Mouse (Mus musculus): ENCODE measurements around the gene 1700020L24Rik. TPM values are rescaled to one million over a fixed set of nuclear protein-coding genes. Genes with fewer than 3 reads are reported as not detected.

Gene 1700020L24Rik
- polyA plus RNA-seq, 1 experiment = 1.5 TPM

DNA sequence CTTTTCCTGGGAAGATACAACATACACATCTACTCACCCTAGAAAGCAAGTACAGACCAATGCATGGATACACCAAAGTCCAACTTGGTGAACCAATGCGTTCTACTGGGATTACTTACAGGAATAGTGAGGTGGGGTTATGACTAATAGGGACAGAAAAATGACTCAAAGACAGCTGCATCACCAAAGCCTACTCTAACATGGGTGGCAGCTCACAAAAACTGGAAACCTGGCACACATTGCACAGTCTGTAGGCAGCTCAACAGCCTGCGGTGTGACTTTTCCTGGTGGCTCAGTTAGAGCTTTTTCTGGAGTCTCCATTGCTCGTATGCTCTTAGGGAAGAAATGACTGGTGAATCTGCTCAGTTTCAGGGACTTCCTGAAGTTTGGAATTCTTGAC, 31.3 kb downstream of the 1700020L24Rik start:
- H3K36me3 ChIP-seq (ENCODE audit: control insufficient read depth, insufficient read depth) = no peaks in the 10 kb centered on the region
- no peak overlapping the region for H3K4me3 ChIP-seq (ENCODE audit: insufficient read depth, poor library complexity, severe bottlenecking)
- TF ChIP-seq USF1 (IDR thresholded peaks at IDR 0.05; ENCODE audit: low read depth) = no peak
- no peak for TF ChIP-seq CTCF (IDR thresholded peaks at IDR 0.05; ENCODE audit: control insufficient read depth, insufficient read depth, insufficient read length)
- peak; percentile 75 for TF ChIP-seq MYOD1 (IDR thresholded peaks at IDR 0.05; ENCODE audit: control insufficient read depth, insufficient read length, low read depth)
- no peak for TF ChIP-seq MYOG (IDR thresholded peaks at IDR 0.05; ENCODE audit: control insufficient read depth, extremely low read depth, insufficient read length)
- TF ChIP-seq MAX (IDR thresholded peaks at IDR 0.05) = no peak
- peaks cover 4% of the 10 kb centered on the region for H3K79me3 ChIP-seq (ENCODE audit: low read depth)
- no peaks in the 10 kb centered on the region for H3K27me3 ChIP-seq (ENCODE audit: control insufficient read depth, insufficient read depth, insufficient read length)
- H3ac ChIP-seq (ENCODE audit: control insufficient read depth, insufficient read length, low read depth) = no peak overlapping the region
- H3K79me2 ChIP-seq (ENCODE audit: control insufficient read depth, insufficient read depth) = peaks cover 10% of the 10 kb centered on the region

DNA sequence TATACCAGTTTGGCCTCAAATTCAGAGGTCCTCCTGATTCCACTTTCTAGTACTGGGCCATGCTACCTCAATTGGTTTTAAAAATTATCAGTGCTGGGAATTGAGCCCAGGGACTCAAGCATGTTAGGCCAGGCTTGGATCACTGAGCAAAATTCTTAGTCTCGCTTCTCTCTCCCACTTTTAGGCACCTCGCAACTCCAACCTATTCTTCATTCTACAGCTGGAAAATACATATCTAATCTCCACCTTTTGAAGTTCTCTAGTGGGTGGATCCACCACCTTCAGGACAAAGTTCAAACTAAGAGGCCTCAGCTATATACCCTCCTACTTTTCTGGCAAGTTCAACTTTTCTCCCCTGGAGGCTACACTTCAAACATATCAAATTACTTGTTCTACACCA, 34.3 kb downstream of the 1700020L24Rik start:
- H3ac ChIP-seq (ENCODE audit: control insufficient read depth, insufficient read length, low read depth) = no peak overlapping the region
- H3K4me3 ChIP-seq (ENCODE audit: insufficient read depth, poor library complexity, severe bottlenecking) = no peak overlapping the region
- peaks cover 26% of the 10 kb centered on the region for H3K36me3 ChIP-seq (ENCODE audit: control insufficient read depth, insufficient read depth)
- H3K79me2 ChIP-seq (ENCODE audit: control insufficient read depth, insufficient read depth) = peaks cover 40% of the 10 kb centered on the region
- no peak for TF ChIP-seq MYOG (IDR thresholded peaks at IDR 0.05; ENCODE audit: control insufficient read depth, extremely low read depth, insufficient read length)
- no peak for TF ChIP-seq MYOD1 (IDR thresholded peaks at IDR 0.05; ENCODE audit: control insufficient read depth, insufficient read length, low read depth)
- no peak for TF ChIP-seq CEBPB (IDR thresholded peaks at IDR 0.05; ENCODE audit: low read depth)
- TF ChIP-seq CTCF (IDR thresholded peaks at IDR 0.05; ENCODE audit: control insufficient read depth, insufficient read depth, insufficient read length) = no peak
- TF ChIP-seq USF1 (IDR thresholded peaks at IDR 0.05; ENCODE audit: low read depth) = no peak
- TF ChIP-seq FOSL1 (IDR thresholded peaks at IDR 0.05; ENCODE audit: insufficient read depth, low read length, poor library complexity, severe bottlenecking) = no peak
- TF ChIP-seq MAX (IDR thresholded peaks at IDR 0.05) = no peak
- no peaks in the 10 kb centered on the region for H3K27me3 ChIP-seq (ENCODE audit: control insufficient read depth, insufficient read depth, insufficient read length)
- peaks cover 34% of the 10 kb centered on the region for H3K79me3 ChIP-seq (ENCODE audit: low read depth)

DNA sequence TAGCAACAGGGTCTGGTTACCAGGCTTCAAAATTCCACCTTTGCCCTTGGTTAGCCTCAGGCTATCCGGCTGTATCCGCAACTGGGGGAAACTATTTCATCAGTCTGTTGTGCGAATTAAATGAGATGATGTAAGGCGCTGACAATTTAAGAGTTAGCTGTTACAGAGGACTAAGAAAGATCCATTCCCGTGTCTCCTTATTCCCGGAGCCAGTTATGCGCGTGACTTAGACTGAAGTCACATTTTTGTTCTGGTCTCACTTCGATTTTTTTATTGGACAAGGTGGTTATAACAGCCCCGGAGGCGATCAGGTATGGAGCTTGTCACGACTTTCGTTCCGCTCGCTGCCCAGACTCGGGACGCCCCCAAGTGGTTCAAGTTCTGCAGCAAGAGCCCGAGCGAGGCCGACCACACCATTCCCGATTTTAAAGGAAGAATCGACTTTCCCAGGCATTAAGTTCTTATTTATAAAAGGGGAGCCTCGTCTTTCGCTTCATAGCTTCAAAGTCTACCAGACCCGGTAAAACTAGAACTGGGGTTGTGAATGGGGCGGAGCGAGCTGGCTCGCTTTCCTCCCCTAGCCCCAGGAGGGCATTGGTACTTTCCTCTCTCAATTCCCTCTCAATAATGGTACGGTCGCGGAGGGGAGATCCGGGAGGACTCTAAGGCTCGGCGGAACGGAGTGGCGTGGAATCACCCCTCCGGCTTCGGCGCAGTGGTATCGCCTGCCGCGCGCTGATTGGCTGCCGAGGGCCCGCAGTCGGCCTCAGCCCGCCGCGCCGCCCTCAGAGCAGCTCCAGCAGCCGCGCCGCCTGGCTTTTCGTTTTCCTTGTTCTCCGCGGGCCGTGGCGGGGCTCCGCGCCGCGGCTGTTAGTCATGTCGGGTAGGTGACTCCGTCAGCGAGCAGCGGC, 35.1 kb downstream of the 1700020L24Rik start, which contains the start of gene Taf15:
Gene Taf15 (plus strand): TSS at position 763 of the 911 bp plus-strand sequence.
- Histone ChIP-seq H3K36me3 (ENCODE audit: control insufficient read depth, insufficient read depth) (peaks cover 34% of the 10 kb centered on the region), H3K79me3 (ENCODE audit: low read depth) (peaks cover 42% of the 10 kb centered on the region), H3K4me3 (ENCODE audit: insufficient read depth, poor library complexity, severe bottlenecking) (peak within 1 kb of the TSS; percentile 95), H3K27me3 (ENCODE audit: control insufficient read depth, insufficient read depth, insufficient read length) (no peaks in the 10 kb centered on the region), H3ac (ENCODE audit: control insufficient read depth, insufficient read length, low read depth) (peak within 1 kb of the TSS; percentile 96), H3K79me2 (ENCODE audit: control insufficient read depth, insufficient read depth) (peaks cover 48% of the 10 kb centered on the region)
- TF ChIP-seq MYOD1 (IDR thresholded peaks at IDR 0.05; ENCODE audit: control insufficient read depth, insufficient read length, low read depth) (no peak), MYOG (IDR thresholded peaks at IDR 0.05; ENCODE audit: control insufficient read depth, extremely low read depth, insufficient read length) (no peak), USF1 (IDR thresholded peaks at IDR 0.05; ENCODE audit: low read depth) (no peak), CTCF (IDR thresholded peaks at IDR 0.05; ENCODE audit: control insufficient read depth, insufficient read depth, insufficient read length) (peak; percentile 62), FOSL1 (IDR thresholded peaks at IDR 0.05; ENCODE audit: insufficient read depth, low read length, poor library complexity, severe bottlenecking) (no peak), MAX (IDR thresholded peaks at IDR 0.05) (peak; percentile 91), CEBPB (IDR thresholded peaks at IDR 0.05; ENCODE audit: low read depth) (peak; percentile 46)

DNA sequence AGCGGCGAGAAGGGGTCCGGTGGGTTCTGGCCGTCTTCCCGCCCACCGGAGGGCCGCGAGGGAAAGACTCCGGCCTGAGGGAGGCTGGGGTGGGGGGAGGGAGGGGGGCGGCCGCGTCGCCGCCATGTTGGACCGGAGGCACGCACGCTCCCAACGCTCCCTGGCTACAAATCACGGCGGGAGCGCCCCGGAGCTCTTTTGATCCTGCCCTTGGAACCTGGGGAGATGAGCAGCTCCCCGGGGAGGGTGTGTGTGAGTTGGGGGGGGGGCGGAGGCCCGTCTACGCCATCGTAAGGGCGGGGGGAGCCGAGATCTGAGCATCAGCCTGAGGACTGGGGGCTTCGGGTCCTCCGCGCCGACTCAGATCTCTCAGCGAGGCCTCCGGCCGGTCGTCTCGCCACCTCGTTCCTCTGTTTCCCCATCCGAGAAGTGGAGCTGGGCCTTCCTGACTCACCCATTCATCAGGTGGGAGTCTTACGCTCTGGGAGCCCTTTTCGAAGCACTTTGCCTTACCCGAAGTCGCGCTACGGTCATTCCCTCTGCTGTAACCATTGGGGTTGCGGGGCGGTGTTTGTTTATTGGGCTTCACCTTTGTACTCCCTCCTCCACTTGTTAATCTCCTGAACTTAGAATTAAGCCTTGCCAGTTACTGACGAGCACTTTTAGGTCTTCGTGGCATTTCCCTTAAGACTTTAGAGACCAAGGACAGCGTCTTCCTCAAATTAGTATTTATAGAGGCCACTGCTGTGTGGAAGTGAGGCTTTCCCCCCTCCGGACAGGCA, 35.9 kb downstream of the 1700020L24Rik start:
- Histone ChIP-seq H3K4me3 (ENCODE audit: insufficient read depth, poor library complexity, severe bottlenecking) (peak overlapping the region; percentile 95), H3K36me3 (ENCODE audit: control insufficient read depth, insufficient read depth) (peaks cover 40% of the 10 kb centered on the region)
- TF ChIP-seq FOSL1 (IDR thresholded peaks at IDR 0.05; ENCODE audit: insufficient read depth, low read length, poor library complexity, severe bottlenecking) (no peak), CTCF (IDR thresholded peaks at IDR 0.05; ENCODE audit: control insufficient read depth, insufficient read depth, insufficient read length) (no peak), MAX (IDR thresholded peaks at IDR 0.05) (no peak), USF1 (IDR thresholded peaks at IDR 0.05; ENCODE audit: low read depth) (no peak), MYOD1 (IDR thresholded peaks at IDR 0.05; ENCODE audit: control insufficient read depth, insufficient read length, low read depth) (no peak), CEBPB (IDR thresholded peaks at IDR 0.05; ENCODE audit: low read depth) (no peak), MYOG (IDR thresholded peaks at IDR 0.05; ENCODE audit: control insufficient read depth, extremely low read depth, insufficient read length) (no peak)

More for the DNA sequence above, 35.9 kb downstream of the 1700020L24Rik start:
- Histone ChIP-seq H3K27me3 (ENCODE audit: control insufficient read depth, insufficient read depth, insufficient read length) (no peaks in the 10 kb centered on the region), H3ac (ENCODE audit: control insufficient read depth, insufficient read length, low read depth) (peak overlapping the region; percentile 96), H3K79me3 (ENCODE audit: low read depth) (peaks cover 51% of the 10 kb centered on the region), H3K79me2 (ENCODE audit: control insufficient read depth, insufficient read depth) (peaks cover 56% of the 10 kb centered on the region)

Other genes starting within 250 kb of the 1700020L24Rik start
- gene Slfn3, start 246.3 kb upstream of the 1700020L24Rik start, polyA plus RNA-seq (2012; fragmentation: generic; extraction: Trizol) = 2.0 TPM
- gene Slfn14, start 151.0 kb upstream of the 1700020L24Rik start, polyA plus RNA-seq (2012; fragmentation: generic; extraction: Trizol) = not detected
- 47.9 TPM for gene Ap2b1, start 138.7 kb upstream of the 1700020L24Rik start, polyA plus RNA-seq (2012; fragmentation: generic; extraction: Trizol)
- gene Pex12, start 135.1 kb upstream of the 1700020L24Rik start, polyA plus RNA-seq (2012; fragmentation: generic; extraction: Trizol) = 6.1 TPM
- 0.08 TPM for gene Rasl10b, start 28.5 kb upstream of the 1700020L24Rik start, polyA plus RNA-seq (2012; fragmentation: generic; extraction: Trizol)
- gene Gas2l2, start 8.2 kb upstream of the 1700020L24Rik start, polyA plus RNA-seq (2012; fragmentation: generic; extraction: Trizol) = not detected
- 2.3 TPM for gene Mmp28, start 25.4 kb downstream of the 1700020L24Rik start, polyA plus RNA-seq (2012; fragmentation: generic; extraction: Trizol)
- 44.6 TPM for gene Taf15, start 35.4 kb downstream of the 1700020L24Rik start, polyA plus RNA-seq (2012; fragmentation: generic; extraction: Trizol)
- gene Heatr9, start 84.5 kb downstream of the 1700020L24Rik start, polyA plus RNA-seq (2012; fragmentation: generic; extraction: Trizol) = not detected
- 0.13 TPM for gene Ccl5, start 92.8 kb downstream of the 1700020L24Rik start, polyA plus RNA-seq (2012; fragmentation: generic; extraction: Trizol)
- gene Ccl9, start 141.0 kb downstream of the 1700020L24Rik start, polyA plus RNA-seq (2012; fragmentation: generic; extraction: Trizol) = 2.5 TPM
- gene Ccl6, start 155.4 kb downstream of the 1700020L24Rik start, polyA plus RNA-seq (2012; fragmentation: generic; extraction: Trizol) = not detected
- gene Rpl9-ps1, start 207.9 kb downstream of the 1700020L24Rik start, polyA plus RNA-seq (2012; fragmentation: generic; extraction: Trizol) = not detected
- gene Ccl3, start 211.7 kb downstream of the 1700020L24Rik start, polyA plus RNA-seq (2012; fragmentation: generic; extraction: Trizol) = not detected
- not detected for gene Ccl4, start 224.9 kb downstream of the 1700020L24Rik start, polyA plus RNA-seq (2012; fragmentation: generic; extraction: Trizol)